Mouse (Mus musculus): ENCODE data around the gene Tsen54.

Gene Tsen54

GRCm38 (mm10) chr11:115859143-115859945, 44.8 kb downstream of the Tsen54 start:
- 3% methylated on average over 60 of the region's 75 CpGs for WGBS

GRCm38 (mm10) chr11:115863895-115864294, 49.4 kb downstream of the Tsen54 start:
- 88% methylated on average over 8 of the region's 8 CpGs for WGBS

GRCm38 (mm10) chr11:115869393-115869792, 54.9 kb downstream of the Tsen54 start:
- 87% methylated on average over 8 of the region's 8 CpGs for WGBS

- 79% methylated on average over 4 of the region's 4 CpGs for WGBS
Measured at GRCm38 (mm10) chr11:115872437-115872836, 57.9 kb downstream of the Tsen54 start.
